Comparison of ENCODE assay signal across 14 mouse cellular contexts in genomic region chr6:120149458-120150120, GRCm38 (mm10). TPM values are rescaled to one million over a fixed set of nuclear protein-coding genes. Genes with fewer than 3 reads are reported as not detected.
DNase-seq lines count a peak whose midpoint lies in the region; ATAC-seq lines count a peak whose summit lies in the region.
"Had no signal": no experiment of that assay in that cellular context is flagged by ENCODE, and none has a peak within 500 bp of the region (broad histone marks: within the 10 kb centered on the region; RNA-seq: fewer than 3 reads in every experiment).

No protein-coding gene starts in this region.

- H3K36me3 ChIP-seq in hindbrain, embryonic 10.5 days = no peaks in the 10 kb centered on the region
- no peaks in the 10 kb centered on the region for H3K36me3 ChIP-seq in hindbrain, embryonic 16.5 days (ENCODE audit: control insufficient read depth, insufficient read depth, low read length)
- no peaks in the 10 kb centered on the region for H3K36me3 ChIP-seq in limb, embryonic 10.5 days
- H3K36me3 ChIP-seq in forebrain, embryonic 13.5 days (ENCODE audit: poor library complexity, severe bottlenecking) = no peaks in the 10 kb centered on the region
- H3K36me3 ChIP-seq: hindbrain, embryonic 15.5 days had no signal

- WGBS in hindbrain, embryonic 10.5 days = 79% methylated on average over 12 of the region's 12 CpGs
- WGBS in hindbrain, embryonic 16.5 days = 86% methylated on average over 12 of the region's 12 CpGs
- 78% methylated on average over 12 of the region's 12 CpGs for WGBS in limb, embryonic 10.5 days
- WGBS in forebrain, embryonic 13.5 days = 84% methylated on average over 12 of the region's 12 CpGs

- H3K4me3 ChIP-seq in hindbrain, embryonic 10.5 days = no peak overlapping the region
- no peak overlapping the region for H3K4me3 ChIP-seq in hindbrain, embryonic 16.5 days (ENCODE audit: low read length)
- no peak overlapping the region for H3K4me3 ChIP-seq in limb, embryonic 10.5 days
- no peak overlapping the region for H3K4me3 ChIP-seq in forebrain, embryonic 13.5 days
- H3K4me3 ChIP-seq: erythroblast, embryonic 14.5 days; hindbrain, embryonic 15.5 days had no signal

- DNase-seq in hindbrain, embryonic 10.5 days (ENCODE audit: low spot score) = no peak
- peak; percentile 6 for DNase-seq in T-cell, adult 2 months (ENCODE audit: low spot score)
- DNase-seq in limb, embryonic 10.5 days (ENCODE audit: low spot score) = no peak
- DNase-seq in frontal cortex, adult 2 months (ENCODE audit: extremely low spot score in 1 of 2, low spot score in 1 of 2) = no peak
- DNase-seq: kidney, postnatal 14 days; layer of hippocampus, postnatal 36 days had no signal

- no peaks in the 10 kb centered on the region for H3K27me3 ChIP-seq in hindbrain, embryonic 10.5 days (ENCODE audit: insufficient read depth, poor library complexity, severe bottlenecking)
- H3K27me3 ChIP-seq in hindbrain, embryonic 16.5 days (replicated peaks; ENCODE audit: control insufficient read depth, insufficient read depth, low read length) = no peaks in the 10 kb centered on the region
- H3K27me3 ChIP-seq in limb, embryonic 10.5 days (ENCODE audit: low read depth, poor library complexity, severe bottlenecking) = no peaks in the 10 kb centered on the region
- H3K27me3 ChIP-seq in forebrain, embryonic 13.5 days = no peaks in the 10 kb centered on the region
- H3K27me3 ChIP-seq: hindbrain, embryonic 15.5 days had no signal

- H3K9me3 ChIP-seq in hindbrain, embryonic 10.5 days = no peaks in the 10 kb centered on the region
- H3K9me3 ChIP-seq in hindbrain, embryonic 16.5 days (ENCODE audit: control insufficient read depth, low read length) = no peaks in the 10 kb centered on the region
- H3K9me3 ChIP-seq in limb, embryonic 10.5 days (replicated peaks) = no peaks in the 10 kb centered on the region
- H3K9me3 ChIP-seq in forebrain, embryonic 13.5 days (replicated peaks) = no peaks in the 10 kb centered on the region
- H3K9me3 ChIP-seq: hindbrain, embryonic 15.5 days had no signal

- H3K27ac ChIP-seq in hindbrain, embryonic 10.5 days = peak overlapping the region; percentile 6
- H3K27ac ChIP-seq in hindbrain, embryonic 16.5 days (ENCODE audit: low read depth, low read length) = no peak overlapping the region
- H3K27ac ChIP-seq in limb, embryonic 10.5 days = 0 out of 2 replicates have a peak overlapping the region, but pooled peaks have one; percentile 25
- no peak overlapping the region for H3K27ac ChIP-seq in forebrain, embryonic 13.5 days
- H3K27ac ChIP-seq: hindbrain, embryonic 15.5 days; stomach, postnatal 0 days had no signal

- H3K4me2 ChIP-seq in hindbrain, embryonic 16.5 days (ENCODE audit: low read length) = no peak overlapping the region
- no peak overlapping the region for H3K4me2 ChIP-seq in forebrain, embryonic 13.5 days
- H3K4me2 ChIP-seq: hindbrain, embryonic 15.5 days; midbrain, embryonic 11.5 days had no signal

- peaks cover 18% of the 10 kb centered on the region; the same call in 1 of the 2 replicates for H3K4me1 ChIP-seq in hindbrain, embryonic 10.5 days (replicated peaks)
- H3K4me1 ChIP-seq in hindbrain, embryonic 16.5 days (ENCODE audit: control insufficient read depth, insufficient read depth, low read depth, low read length) = no peaks in the 10 kb centered on the region
- peaks cover 16% of the 10 kb centered on the region for H3K4me1 ChIP-seq in limb, embryonic 10.5 days
- H3K4me1 ChIP-seq in forebrain, embryonic 13.5 days = no peaks in the 10 kb centered on the region
- H3K4me1 ChIP-seq: hindbrain, embryonic 15.5 days had no signal

- no peak overlapping the region for H3K9ac ChIP-seq in hindbrain, embryonic 16.5 days (ENCODE audit: low read depth, low read length)
- H3K9ac ChIP-seq in forebrain, embryonic 13.5 days = no peak overlapping the region
- H3K9ac ChIP-seq: hindbrain, embryonic 15.5 days had no signal

- no peak for ATAC-seq in hindbrain, embryonic 16.5 days
- peak; percentile 55 for ATAC-seq in CD4-positive, CD25-positive, alpha-beta regulatory T cell, adult 4 months
- ATAC-seq in forebrain, embryonic 13.5 days = no peak

RNA-seq across cellular contexts. Expression of gene Ninj2, which starts 56.4 kb away (rescaled TPM):
- polyA plus RNA-seq in hindbrain, embryonic 10.5 days (2016; fragmentation: Nextera tagmentation; extraction: Ambion mirVana) = not detected in 2 replicates
- polyA plus RNA-seq in hindbrain, embryonic 16.5 days (2015; fragmentation: Nextera tagmentation; extraction: Ambion mirVana) = not detected in 2 replicates
- 1 to 10 TPM; 1.2 to 2.3 TPM for polyA plus RNA-seq in CD4-positive, CD25-positive, alpha-beta regulatory T cell, adult 4 months (2017; shearing (Covaris generic))
- polyA plus RNA-seq in limb, embryonic 10.5 days (2016; fragmentation: Nextera tagmentation; extraction: Ambion mirVana) = 0.31 TPM in 1 of 2 replicates, not detected in the other
- 3.8 and 4.5 TPM in 2 replicates for polyA plus RNA-seq in frontal cortex, adult 2 months (2012; rRNA removed)
- not detected in 2 replicates for polyA plus RNA-seq in forebrain, embryonic 13.5 days (2015; fragmentation: Nextera tagmentation; extraction: Ambion mirVana)
- polyA plus RNA-seq: erythroblast, embryonic 14.5 days; hindbrain, embryonic 15.5 days; liver, adult 2 months; midbrain, embryonic 11.5 days; stomach, postnatal 0 days had no signal

Comparison
In these comparisons a context has a peak if more than half of its experiments do, and no peak if none do; other contexts are left out.
1. H3K27ac ChIP-seq: peak in hindbrain, embryonic 10.5 days (single experiment) and limb, embryonic 10.5 days (single experiment); none in hindbrain, embryonic 16.5 days (single experiment) and forebrain, embryonic 13.5 days (single experiment).